Mouse (Mus musculus) heart, postnatal 0 days (tissue): ENCODE data around the gene Igfn1. TPM values are rescaled to one million over a fixed set of nuclear protein-coding genes. Genes with fewer than 3 reads are reported as not detected.

ENCODE experiments used
- ATAC-seq: fragments of 200-750 bp; cut with Nextera tagmentation; 2 replicates; pipeline ENCODE4 v1.8.0; 2017; ENCODE audit warnings: low read depth, moderate number of reproducible peaks, moderate library complexity; ENCODE audit not compliant: insufficient read depth
- DNase-seq: peaks from one replicate; pipeline ENCODE4 v3.0.0-alpha.2; 2016; ENCODE audit warnings: low spot score
- H3K27ac ChIP-seq: fragments of 300-500 bp; sonication (generic); 2 replicates; pipeline ENCODE4 v1.5.1; 2014; ENCODE audit warnings: low read depth, mild to moderate bottlenecking
- H3K27me3 ChIP-seq: fragments of 300-500 bp; sonication (generic); 2 replicates; pipeline ENCODE4 v1.6.1; 2014; ENCODE audit warnings: low read length, mixed read lengths; ENCODE audit not compliant: control insufficient read depth, insufficient read depth
- H3K36me3 ChIP-seq: fragments of 300-500 bp; sonication (generic); replicated peaks from 2 replicates; pipeline ENCODE4 v1.6.1; 2014; ENCODE audit warnings: low read length, mixed read lengths; ENCODE audit not compliant: control insufficient read depth, insufficient read depth
- H3K4me1 ChIP-seq: fragments of 300-500 bp; sonication (generic); 2 replicates; pipeline ENCODE4 v1.6.1; 2014; ENCODE audit warnings: antibody characterized with exemption; ENCODE audit not compliant: control insufficient read depth, insufficient read depth
- H3K4me2 ChIP-seq: fragments of 300-500 bp; sonication (generic); 2 replicates; pipeline ENCODE4 v1.6.1; 2014; ENCODE audit warnings: low read depth, mild to moderate bottlenecking, low read length, moderate library complexity
- H3K4me3 ChIP-seq: fragments of 300-500 bp; sonication (generic); 2 replicates; pipeline ENCODE4 v1.5.1; 2014; ENCODE audit warnings: low read depth, low read length
- H3K9ac ChIP-seq: fragments of 300-500 bp; sonication (generic); replicated peaks from 2 replicates; pipeline ENCODE4 v1.6.1; 2014; ENCODE audit warnings: low read depth, low read length, mixed read lengths
- H3K9me3 ChIP-seq: fragments of 300-500 bp; sonication (generic); replicated peaks from 2 replicates; pipeline ENCODE4 v1.6.1; 2016; ENCODE audit warnings: low read length; ENCODE audit not compliant: control insufficient read depth
- CTCF ChIP-seq: IDR thresholded peaks from 2 replicates; pipeline ENCODE4 v1.5.1; 2016; ENCODE audit warnings: antibody characterized with exemption, control low read depth, low read depth
- EP300 ChIP-seq: IDR thresholded peaks from 2 replicates; pipeline ENCODE4 v1.6.1; 2016; ENCODE audit warnings: antibody characterized with exemption, low read depth
- WGBS: fragments of 180-500 bp; shearing (Covaris S2); extraction: QIAGEN DNeasy Blood & Tissue Kit; methylation state at CpG from one replicate; pipeline ENCODE4 v1.1.7; 2014; 5-methylcytosine and 5-hydroxymethylcytosine counted together
- polyA plus RNA-seq: library from polyadenylated mRNA; unstranded; fragments of >200 nt; fragmentation: Nextera tagmentation; extraction: Ambion mirVana; gene quantifications from 2 replicates; pipeline ENCODE4 v1.2.1, GENCODE M21; 2015
- total RNA-seq: library from RNA; depleted of rRNA; stranded (reverse); fragments of >200 nt; gene quantifications from 2 replicates; pipeline ENCODE4 v1.2.3, GENCODE M21; 2014; ENCODE audit warnings: low replicate concordance; rRNA removed

The Igfn1 gene
- total and polyA plus RNA-seq, 2 experiments from 2014 or later = 0.05 TPM; not detected in 1

- Histone ChIP-seq H3K27me3 (peaks cover 12% of the 10 kb centered on the region; the same call in 1 of the 2 replicates), H3K4me3 (no peak overlapping the region), H3K27ac (no peak overlapping the region), H3K4me1 (no peaks in the 10 kb centered on the region), H3K4me2 (no peak overlapping the region), H3K9ac (no peak overlapping the region), H3K36me3 (no peaks in the 10 kb centered on the region), H3K9me3 (no peaks in the 10 kb centered on the region)
- TF ChIP-seq EP300 = no peak
- no peak for TF ChIP-seq CTCF
- no peak for DNase-seq
- no peak for ATAC-seq
- 56% methylated on average over 11 of the region's 11 CpGs for WGBS
Observed at GRCm38 (mm10) chr1:135906736-135907135, 99.4 kb downstream of the Igfn1 start.

Other genes with a start within 250 kb of the Igfn1 start
- 87.5 and 130 TPM in 2 replicates for gene Phlda3, start 240.2 kb downstream of the Igfn1 start, total RNA-seq
- gene Phlda3, start 240.2 kb downstream of the Igfn1 start, polyA plus RNA-seq = 65.5 and 67.2 TPM in 2 replicates
- 4,186 and 4,592 TPM in 2 replicates for gene Tnni1, start 226.9 kb downstream of the Igfn1 start, total RNA-seq
- 4,392 and 4,399 TPM in 2 replicates for gene Tnni1, start 226.9 kb downstream of the Igfn1 start, polyA plus RNA-seq
- gene Lad1, start 187.7 kb downstream of the Igfn1 start, total RNA-seq = 4.4 and 32.9 TPM in 2 replicates
- gene Lad1, start 187.7 kb downstream of the Igfn1 start, polyA plus RNA-seq = 9.1 and 11.1 TPM in 2 replicates
- 1,865 and 1,929 TPM in 2 replicates for gene Tnnt2, start 170.0 kb downstream of the Igfn1 start, total RNA-seq
- gene Tnnt2, start 170.0 kb downstream of the Igfn1 start, polyA plus RNA-seq = 13,184 and 14,025 TPM in 2 replicates
- 0.58 TPM in 1 of 2 replicates, not detected in the other for gene Pkp1, start 87.1 kb downstream of the Igfn1 start, total RNA-seq
- 0.05 TPM in 2 replicates for gene Pkp1, start 87.1 kb downstream of the Igfn1 start, polyA plus RNA-seq
- 45.3 and 46.0 TPM in 2 replicates for gene Tmem9, start 1.8 kb upstream of the Igfn1 start, total RNA-seq
- 51.2 and 57.3 TPM in 2 replicates for gene Tmem9, start 1.8 kb upstream of the Igfn1 start, polyA plus RNA-seq
- gene Ascl5, start 44.5 kb upstream of the Igfn1 start, total RNA-seq = not detected in 2 replicates
- not detected in 2 replicates for gene Ascl5, start 44.5 kb upstream of the Igfn1 start, polyA plus RNA-seq
- gene Cacna1s, start 46.4 kb upstream of the Igfn1 start, total RNA-seq = 13.8 TPM in 1 of 2 replicates, not detected in the other
- gene Cacna1s, start 46.4 kb upstream of the Igfn1 start, polyA plus RNA-seq = 0.49 and 0.80 TPM in 2 replicates
- 0.38 and 2.8 TPM in 2 replicates for gene Kif21b, start 125.0 kb upstream of the Igfn1 start, total RNA-seq
- 0.18 and 0.26 TPM in 2 replicates for gene Kif21b, start 125.0 kb upstream of the Igfn1 start, polyA plus RNA-seq
- gene Mroh3, start 206.5 kb upstream of the Igfn1 start, total RNA-seq = not detected in 2 replicates
- not detected in 2 replicates for gene Mroh3, start 206.5 kb upstream of the Igfn1 start, polyA plus RNA-seq
- 0.42 and 0.70 TPM in 2 replicates for gene Inava, start 227.9 kb upstream of the Igfn1 start, total RNA-seq
- 0.21 TPM in 1 of 2 replicates, not detected in the other for gene Inava, start 227.9 kb upstream of the Igfn1 start, polyA plus RNA-seq